Mouse (Mus musculus): ENCODE data around the gene Purb. TPM values are rescaled to one million over a fixed set of nuclear protein-coding genes. Genes with fewer than 3 reads are reported as not detected.
"Not testable (repeated sequence)": the region's sequence is repeated elsewhere in the genome, so short reads cannot be mapped to it uniquely, and the experiment has no call there.

The Purb gene
- polyA plus RNA-seq, 1 experiment = 7.0 TPM

DNA sequence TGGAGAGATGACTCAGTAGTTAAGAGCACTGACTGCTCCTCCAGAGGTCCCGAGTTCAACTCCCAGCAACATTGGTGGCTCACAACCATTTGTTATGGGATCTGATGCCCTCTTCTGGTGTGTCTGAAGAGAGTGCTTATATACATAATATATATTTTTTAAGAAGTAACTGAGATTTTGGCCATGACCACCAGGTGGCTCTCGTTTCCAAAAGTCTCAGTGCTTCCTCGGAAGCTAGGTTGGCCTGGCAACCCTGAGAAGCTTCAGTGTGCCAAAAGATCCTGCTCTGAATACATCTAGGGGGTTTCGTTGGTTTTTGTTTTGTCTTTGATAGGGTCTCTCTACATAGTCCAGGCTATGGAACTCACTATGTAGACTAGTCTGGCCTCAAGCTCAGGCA lies 10.6 kb downstream of the Purb start:
- 20% methylated on average over 4 of the region's 4 CpGs for WGBS
- Histone ChIP-seq H3K4me1 (ENCODE audit: control insufficient read depth, insufficient read depth, insufficient read length, low read length) (no peaks in the 10 kb centered on the region; the same call in none of the 2 replicates), H3K27me3 (ENCODE audit: control insufficient read depth, insufficient read depth, low read length) (no peaks in the 10 kb centered on the region), H3K4me3 (ENCODE audit: low read depth, low read length) (no peak overlapping the region), H3K36me3 (ENCODE audit: control insufficient read depth, insufficient read depth, low read length) (peaks cover 18% of the 10 kb centered on the region), H3K27ac (ENCODE audit: insufficient read depth, low read depth, low read length) (no peak overlapping the region)
- no peak for TF ChIP-seq POLR2A (IDR thresholded peaks at IDR 0.05; ENCODE audit: low read depth, low read length)
- TF ChIP-seq CTCF (IDR thresholded peaks at IDR 0.05; ENCODE audit: extremely low read depth, insufficient read length, insufficient replicate concordance, low read depth, low read length) = peak; percentile 63; the same call in 1 of the 2 replicates

DNA sequence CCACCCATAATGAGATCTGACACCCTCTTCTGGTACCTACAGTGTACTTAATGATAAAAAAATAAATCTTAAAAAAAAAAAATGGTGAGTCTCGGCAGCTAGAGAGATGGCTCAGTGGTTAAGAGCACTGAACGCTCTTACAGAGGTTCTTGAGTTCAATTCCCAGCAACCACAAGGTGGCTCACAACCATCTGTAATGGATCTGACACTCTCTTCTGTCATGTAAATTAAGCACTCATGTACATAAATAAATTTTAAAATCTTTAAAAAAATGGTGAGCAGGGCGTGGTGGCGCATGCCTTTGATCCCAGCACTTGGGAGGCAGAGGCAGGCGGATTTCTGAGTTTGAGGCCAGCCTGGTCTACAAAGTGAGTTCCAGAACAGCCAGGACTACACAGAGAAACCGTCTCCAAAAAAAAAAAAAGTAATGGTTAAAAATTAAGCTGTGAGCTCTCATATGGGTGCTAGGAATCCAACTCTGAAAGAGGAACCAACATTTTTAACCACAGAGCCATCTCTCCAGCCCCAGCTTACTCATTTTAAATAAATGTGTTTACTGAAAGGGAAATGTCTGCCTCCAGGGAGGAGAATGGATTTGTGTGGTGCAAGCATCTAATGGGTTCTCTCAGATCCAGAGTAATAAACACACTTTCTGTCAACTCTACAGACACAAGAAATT lies 12.4 kb downstream of the Purb start:
- no peak for TF ChIP-seq POLR2A (IDR thresholded peaks at IDR 0.05; ENCODE audit: low read depth, low read length)
- no peak for TF ChIP-seq CTCF (IDR thresholded peaks at IDR 0.05; ENCODE audit: extremely low read depth, insufficient read length, insufficient replicate concordance, low read depth, low read length)
- Histone ChIP-seq H3K4me3 (ENCODE audit: low read depth, low read length) (no peak overlapping the region), H3K27ac (ENCODE audit: insufficient read depth, low read depth, low read length) (no peak overlapping the region), H3K27me3 (ENCODE audit: control insufficient read depth, insufficient read depth, low read length) (no peaks in the 10 kb centered on the region), H3K36me3 (ENCODE audit: control insufficient read depth, insufficient read depth, low read length) (peaks cover 15% of the 10 kb centered on the region), H3K4me1 (ENCODE audit: control insufficient read depth, insufficient read depth, insufficient read length, low read length) (no peaks in the 10 kb centered on the region; the same call in 1 of the 2 replicates)
- WGBS = 84% methylated on average over 6 of the region's 6 CpGs

GRCm38 (mm10) chr11:6456083-6456482 lies 19.6 kb downstream of the Purb start:
- Histone ChIP-seq H3K27me3 (ENCODE audit: control insufficient read depth, insufficient read depth, low read length) (no peaks in the 10 kb centered on the region), H3K27ac (ENCODE audit: insufficient read depth, low read depth, low read length) (no peak overlapping the region), H3K36me3 (ENCODE audit: control insufficient read depth, insufficient read depth, low read length) (no peaks in the 10 kb centered on the region), H3K4me3 (ENCODE audit: low read depth, low read length) (no peak overlapping the region), H3K4me1 (ENCODE audit: control insufficient read depth, insufficient read depth, insufficient read length, low read length) (no peaks in the 10 kb centered on the region)
- WGBS = 77% methylated on average over 6 of the region's 6 CpGs
- no peak for TF ChIP-seq POLR2A (IDR thresholded peaks at IDR 0.05; ENCODE audit: low read depth, low read length)
- no peak for TF ChIP-seq CTCF (IDR thresholded peaks at IDR 0.05; ENCODE audit: extremely low read depth, insufficient read length, insufficient replicate concordance, low read depth, low read length)

DNA sequence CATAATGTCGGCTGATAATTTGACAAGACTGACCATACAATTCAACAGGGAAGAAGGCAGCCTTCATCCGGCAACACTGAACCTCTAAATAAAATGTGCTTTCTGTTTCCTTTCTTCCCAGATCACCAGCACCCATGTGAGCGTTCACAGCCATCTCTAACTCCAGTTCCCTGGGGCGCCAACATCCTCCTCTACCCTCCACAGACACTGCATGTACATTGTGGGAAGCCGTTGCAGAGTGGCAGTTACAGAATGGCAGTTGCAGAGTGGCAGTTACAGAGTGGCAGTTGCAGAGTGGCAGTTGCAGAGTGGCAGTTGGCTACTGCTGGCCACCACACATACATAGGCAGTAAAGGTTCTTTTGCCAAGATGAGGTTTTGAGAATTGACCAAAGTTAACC lies 27.6 kb downstream of the Purb start:
- WGBS = 94% methylated on average over 5 of the region's 5 CpGs

DNA sequence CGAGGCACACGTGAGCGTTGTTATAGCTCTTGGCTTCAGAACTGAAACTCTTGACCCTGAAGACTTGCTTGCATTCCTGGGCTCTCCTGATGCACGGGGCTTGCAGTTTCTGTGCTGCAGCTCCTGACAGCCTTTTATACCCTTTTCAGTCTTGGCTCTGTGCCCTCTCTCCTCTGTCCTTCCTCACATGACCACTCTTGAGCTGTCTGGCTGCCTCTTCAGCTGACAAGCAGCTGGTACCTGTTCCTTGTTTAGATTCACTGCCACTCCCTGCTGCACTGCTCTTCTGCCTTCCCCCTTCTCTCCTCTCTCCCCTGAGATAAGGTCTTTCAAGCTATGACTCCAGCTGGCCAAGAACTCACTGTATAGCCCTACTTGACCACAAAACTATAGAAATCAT lies 28.2 kb downstream of the Purb start:
- H3K4me3 ChIP-seq (ENCODE audit: low read depth, low read length) = no peak overlapping the region
- TF ChIP-seq CTCF (IDR thresholded peaks at IDR 0.05; ENCODE audit: extremely low read depth, insufficient read length, insufficient replicate concordance, low read depth, low read length) (no peak), POLR2A (IDR thresholded peaks at IDR 0.05; ENCODE audit: low read depth, low read length) (no peak)
- peaks cover 6% of the 10 kb centered on the region for H3K4me1 ChIP-seq (ENCODE audit: control insufficient read depth, insufficient read depth, insufficient read length, low read length)
- H3K36me3 ChIP-seq (ENCODE audit: control insufficient read depth, insufficient read depth, low read length) = no peaks in the 10 kb centered on the region
- 77% methylated on average over 4 of the region's 4 CpGs for WGBS
- H3K27me3 ChIP-seq (ENCODE audit: control insufficient read depth, insufficient read depth, low read length) = no peaks in the 10 kb centered on the region
- no peak overlapping the region for H3K27ac ChIP-seq (ENCODE audit: insufficient read depth, low read depth, low read length)

More for the DNA sequence above, 27.6 kb downstream of the Purb start:
- not testable (repeated sequence) for H3K27ac ChIP-seq (ENCODE audit: insufficient read depth, low read depth, low read length); H3K36me3 ChIP-seq (ENCODE audit: control insufficient read depth, insufficient read depth, low read length); H3K4me1 ChIP-seq (ENCODE audit: control insufficient read depth, insufficient read depth, insufficient read length, low read length); H3K27me3 ChIP-seq (ENCODE audit: control insufficient read depth, insufficient read depth, low read length); H3K4me3 ChIP-seq (ENCODE audit: low read depth, low read length)

DNA sequence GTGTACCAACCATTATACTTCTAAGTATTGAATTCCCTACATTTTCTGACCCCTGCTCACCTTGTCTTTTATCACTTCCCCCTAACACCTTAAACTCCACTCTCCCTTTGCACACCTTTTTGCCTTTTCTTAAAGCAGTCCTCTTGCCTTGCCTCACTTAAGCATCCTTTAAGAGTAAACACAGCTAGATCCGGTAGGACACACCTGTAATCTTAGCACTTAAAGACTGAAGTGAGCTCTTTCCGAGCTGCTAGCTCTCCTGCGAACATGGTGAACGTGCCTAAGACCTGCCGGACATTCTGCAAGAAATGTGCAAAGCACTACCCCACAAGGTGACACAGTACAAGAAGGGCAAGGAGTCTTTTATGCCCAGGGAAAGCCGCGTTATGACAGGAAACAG lies 29.8 kb downstream of the Purb start:
- no peaks in the 10 kb centered on the region for H3K27me3 ChIP-seq (ENCODE audit: control insufficient read depth, insufficient read depth, low read length)
- peaks cover 5% of the 10 kb centered on the region for H3K36me3 ChIP-seq (ENCODE audit: control insufficient read depth, insufficient read depth, low read length)
- no peak for TF ChIP-seq CTCF (IDR thresholded peaks at IDR 0.05; ENCODE audit: extremely low read depth, insufficient read length, insufficient replicate concordance, low read depth, low read length)
- TF ChIP-seq POLR2A (IDR thresholded peaks at IDR 0.05; ENCODE audit: low read depth, low read length) = no peak
- H3K4me1 ChIP-seq (ENCODE audit: control insufficient read depth, insufficient read depth, insufficient read length, low read length) = peaks cover 8% of the 10 kb centered on the region
- 64% methylated on average over 7 of the region's 7 CpGs for WGBS
- H3K4me3 ChIP-seq (ENCODE audit: low read depth, low read length) = no peak overlapping the region
- no peak overlapping the region for H3K27ac ChIP-seq (ENCODE audit: insufficient read depth, low read depth, low read length)

DNA sequence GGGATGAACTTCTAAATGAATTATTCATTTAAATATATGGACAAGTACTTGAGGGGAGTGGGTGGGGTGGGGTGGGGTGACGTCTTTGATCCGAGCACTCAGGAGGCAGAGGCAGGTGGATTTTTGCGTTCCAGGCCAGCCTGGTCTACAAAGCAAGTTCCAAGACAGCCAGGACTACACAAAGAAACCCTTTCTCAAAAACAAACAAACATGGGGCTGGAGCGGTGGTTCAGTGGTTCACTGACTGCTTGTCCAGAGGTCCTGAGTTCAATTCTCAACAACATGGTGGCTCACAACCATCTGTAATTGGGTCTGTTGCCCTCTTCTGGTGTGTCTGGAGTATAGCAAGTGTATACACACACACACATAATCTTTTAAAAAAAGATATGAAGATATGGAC lies 30.3 kb downstream of the Purb start:
- no peak overlapping the region for H3K4me3 ChIP-seq (ENCODE audit: low read depth, low read length)
- H3K27ac ChIP-seq (ENCODE audit: insufficient read depth, low read depth, low read length) = no peak overlapping the region
- H3K27me3 ChIP-seq (ENCODE audit: control insufficient read depth, insufficient read depth, low read length) = no peaks in the 10 kb centered on the region
- 74% methylated on average over 4 of the region's 4 CpGs for WGBS
- no peak for TF ChIP-seq CTCF (IDR thresholded peaks at IDR 0.05; ENCODE audit: extremely low read depth, insufficient read length, insufficient replicate concordance, low read depth, low read length)
- no peak for TF ChIP-seq POLR2A (IDR thresholded peaks at IDR 0.05; ENCODE audit: low read depth, low read length)
- H3K36me3 ChIP-seq (ENCODE audit: control insufficient read depth, insufficient read depth, low read length) = peaks cover 5% of the 10 kb centered on the region
- peaks cover 8% of the 10 kb centered on the region for H3K4me1 ChIP-seq (ENCODE audit: control insufficient read depth, insufficient read depth, insufficient read length, low read length)
